Mouse (Mus musculus) forelimb bud, embryonic 11.5 days (tissue): Measurements from ENCODE around the gene Snx22.

ENCODE experiments used
- DNase-seq: peaks from one replicate; pipeline ENCODE4 v3.0.0-alpha.2; 2012; ENCODE audit warnings: low read depth, low spot score

The Snx22 gene

GRCm38 (mm10) chr9:66069583-66069982 lies at the start of gene Snx22:
TSS of gene Snx22 (minus strand) at chr9:66069719.
- peak; percentile 74 for DNase-seq

- no peak for DNase-seq
Observed at GRCm38 (mm10) chr9:66116890-66117289, 47.4 kb upstream of the Snx22 start.

- DNase-seq = no peak
Observed at GRCm38 (mm10) chr9:66114341-66114740, 44.8 kb upstream of the Snx22 start.

GRCm38 (mm10) chr9:66110611-66111379 lies 41.3 kb upstream of the Snx22 start:
- no peak for DNase-seq

- DNase-seq = no peak
Observed at GRCm38 (mm10) chr9:66110126-66110525, 40.6 kb upstream of the Snx22 start.

GRCm38 (mm10) chr9:66109574-66109973 lies 40.1 kb upstream of the Snx22 start:
- DNase-seq = no peak

- no peak for DNase-seq
Observed at GRCm38 (mm10) chr9:66105168-66105567, 35.6 kb upstream of the Snx22 start.

GRCm38 (mm10) chr9:66104601-66105000 lies 35.1 kb upstream of the Snx22 start:
- DNase-seq = no peak

- DNase-seq = no peak
Observed at GRCm38 (mm10) chr9:66102668-66103067, 33.1 kb upstream of the Snx22 start.

GRCm38 (mm10) chr9:66101577-66101976 lies 32.1 kb upstream of the Snx22 start:
- DNase-seq = no peak

- DNase-seq = no peak
Observed at GRCm38 (mm10) chr9:66092664-66093063, 23.1 kb upstream of the Snx22 start.

GRCm38 (mm10) chr9:66091327-66092231 lies 22.1 kb upstream of the Snx22 start:
- no peak for DNase-seq

- DNase-seq = no peak
Observed at GRCm38 (mm10) chr9:66090593-66091244, 21.2 kb upstream of the Snx22 start.

GRCm38 (mm10) chr9:66088411-66088810 lies 18.9 kb upstream of the Snx22 start:
- DNase-seq = no peak

- no peak for DNase-seq
Observed at GRCm38 (mm10) chr9:66087062-66087461, 17.5 kb upstream of the Snx22 start.

GRCm38 (mm10) chr9:66084171-66084570 lies 14.7 kb upstream of the Snx22 start:
- no peak for DNase-seq

- DNase-seq = no peak
Observed at GRCm38 (mm10) chr9:66081999-66082398, 12.5 kb upstream of the Snx22 start.

- no peak for DNase-seq
Observed at GRCm38 (mm10) chr9:66080804-66081459, 11.4 kb upstream of the Snx22 start.

- no peak for DNase-seq
Observed at GRCm38 (mm10) chr9:66078493-66078892, 9.0 kb upstream of the Snx22 start.

- DNase-seq = no peak
Observed at GRCm38 (mm10) chr9:66078072-66078471, 8.6 kb upstream of the Snx22 start.

- no peak for DNase-seq
Observed at GRCm38 (mm10) chr9:66072754-66073153, 3.2 kb upstream of the Snx22 start.

GRCm38 (mm10) chr9:66070151-66070550 lies 632 bp upstream of the Snx22 start:
- DNase-seq = no peak
